Mouse (Mus musculus) C2C12 (cell line): ENCODE results near the gene Tfpt. TPM values are rescaled to one million over a fixed set of nuclear protein-coding genes. Genes with fewer than 3 reads are reported as not detected.

Experiments used
- H3K27me3 ChIP-seq: one replicate; pipeline ENCODE4 v1.6.1; 2011; ENCODE audit not compliant: control insufficient read depth, insufficient read depth, insufficient read length
- H3K36me3 ChIP-seq: one replicate; pipeline ENCODE4 v1.6.1; 2011; ENCODE audit not compliant: control insufficient read depth, insufficient read depth
- H3K4me3 ChIP-seq: one replicate; pipeline ENCODE4 v1.5.1; 2011; ENCODE audit warnings: mild to moderate bottlenecking, control low read depth; ENCODE audit not compliant: poor library complexity, insufficient read depth, severe bottlenecking
- H3K79me2 ChIP-seq: one replicate; pipeline ENCODE4 v1.6.1; 2011; ENCODE audit not compliant: control insufficient read depth, insufficient read depth
- H3K79me3 ChIP-seq: one replicate; pipeline ENCODE4 v1.6.1; 2011; ENCODE audit warnings: low read depth, control low read depth
- H3ac ChIP-seq: one replicate; pipeline ENCODE3; 2011; ENCODE audit warnings: low read depth; ENCODE audit not compliant: control insufficient read depth, insufficient read length
- CEBPB ChIP-seq: IDR thresholded peaks from one replicate; pipeline ENCODE4 v1.6.1; 2011; ENCODE audit warnings: low read depth, mild to moderate bottlenecking, control low read depth, moderate library complexity
- CTCF ChIP-seq: IDR thresholded peaks from one replicate; pipeline ENCODE4 v1.5.1; 2011; ENCODE audit not compliant: control insufficient read depth, insufficient read depth, insufficient read length
- FOSL1 ChIP-seq: IDR thresholded peaks from one replicate; pipeline ENCODE4 v1.8.0; 2011; ENCODE audit warnings: mild to moderate bottlenecking, low read length; ENCODE audit not compliant: poor library complexity, insufficient read depth, severe bottlenecking
- MAX ChIP-seq: IDR thresholded peaks from one replicate; pipeline ENCODE4 v1.6.1; 2011; ENCODE audit warnings: mild to moderate bottlenecking, control low read depth
- MYOD1 ChIP-seq: IDR thresholded peaks from one replicate; pipeline ENCODE4 v1.6.1; 2011; ENCODE audit warnings: low read depth; ENCODE audit not compliant: control insufficient read depth, insufficient read length
- MYOG ChIP-seq: IDR thresholded peaks from one replicate; pipeline ENCODE4 v1.6.1; 2011; ENCODE audit not compliant: control insufficient read depth, insufficient read length; ENCODE audit errors: extremely low read depth
- USF1 ChIP-seq: IDR thresholded peaks from one replicate; pipeline ENCODE4 v1.6.1; 2011; ENCODE audit warnings: low read depth, mild to moderate bottlenecking, control low read depth, moderate library complexity
- polyA plus RNA-seq: library from polyadenylated mRNA; unstranded; fragments of >200 nt; fragmentation: generic; extraction: Trizol; gene quantifications from one replicate; pipeline ENCODE4 v1.2.1, GENCODE M21; 2012; ENCODE audit warnings: missing spikeins

The Tfpt gene
- polyA plus RNA-seq, 1 experiment, result 24.6 TPM

DNA sequence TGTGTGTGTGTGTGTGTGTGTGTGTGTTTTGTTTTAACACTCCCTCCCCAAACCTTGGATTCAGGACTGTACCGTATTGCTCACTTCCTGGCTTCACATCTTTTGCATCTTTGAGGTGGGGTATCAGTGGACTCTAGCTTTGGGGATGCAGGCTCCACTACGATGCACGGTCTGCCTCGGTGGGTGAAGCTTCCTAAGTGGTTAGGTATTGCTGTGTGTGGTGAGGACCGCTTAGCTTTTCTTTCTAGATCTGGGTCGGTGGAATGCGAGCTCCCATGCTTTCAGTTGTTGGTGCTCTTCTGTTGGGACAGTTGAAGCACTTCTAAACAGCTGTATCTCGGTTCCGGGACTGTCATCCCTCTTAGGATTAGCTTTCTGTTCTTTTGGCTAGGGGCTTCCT is 16.5 kb upstream of the Tfpt start:
- Histone ChIP-seq H3K4me3 (peak overlapping the region; percentile 57), H3K36me3 (peaks cover 8% of the 10 kb centered on the region), H3K27me3 (no peaks in the 10 kb centered on the region), H3K79me2 (peaks cover 56% of the 10 kb centered on the region), H3ac (peak overlapping the region; percentile 100), H3K79me3 (peaks cover 47% of the 10 kb centered on the region)
- TF ChIP-seq FOSL1, result no peak
- TF ChIP-seq MYOD1, result no peak
- no peak for TF ChIP-seq CEBPB
- TF ChIP-seq MAX, result no peak
- TF ChIP-seq MYOG, result no peak
- TF ChIP-seq CTCF, result no peak
- TF ChIP-seq USF1, result no peak

- peaks cover 44% of the 10 kb centered on the region for H3K79me3 ChIP-seq
- H3ac ChIP-seq, result peak overlapping the region; percentile 100
- TF ChIP-seq MYOD1 (no peak), FOSL1 (no peak), MYOG (no peak)
- H3K4me3 ChIP-seq, result peak overlapping the region; percentile 57
- no peaks in the 10 kb centered on the region for H3K27me3 ChIP-seq
- peaks cover 9% of the 10 kb centered on the region for H3K36me3 ChIP-seq
- peaks cover 54% of the 10 kb centered on the region for H3K79me2 ChIP-seq
These were observed 15.8 kb upstream of the Tfpt start for GRCm38 (mm10) chr7:3645488-3646025.

GRCm38 (mm10) chr7:3644672-3645487 is 15.2 kb upstream of the Tfpt start, which contains the start of gene Cnot3:
TSS of gene Cnot3 (plus strand) at chr7:3645268.
- Histone ChIP-seq H3K36me3 (peaks cover 12% of the 10 kb centered on the region), H3ac (peak within 1 kb of the TSS; percentile 100), H3K27me3 (no peaks in the 10 kb centered on the region), H3K79me3 (peaks cover 41% of the 10 kb centered on the region), H3K79me2 (peaks cover 47% of the 10 kb centered on the region), H3K4me3 (peak within 1 kb of the TSS; percentile 57)
- TF ChIP-seq USF1, result no peak
- TF ChIP-seq FOSL1, result no peak
- no peak for TF ChIP-seq CEBPB
- TF ChIP-seq MYOD1, result no peak
- TF ChIP-seq MAX, result no peak
- no peak for TF ChIP-seq MYOG
- TF ChIP-seq CTCF, result no peak

DNA sequence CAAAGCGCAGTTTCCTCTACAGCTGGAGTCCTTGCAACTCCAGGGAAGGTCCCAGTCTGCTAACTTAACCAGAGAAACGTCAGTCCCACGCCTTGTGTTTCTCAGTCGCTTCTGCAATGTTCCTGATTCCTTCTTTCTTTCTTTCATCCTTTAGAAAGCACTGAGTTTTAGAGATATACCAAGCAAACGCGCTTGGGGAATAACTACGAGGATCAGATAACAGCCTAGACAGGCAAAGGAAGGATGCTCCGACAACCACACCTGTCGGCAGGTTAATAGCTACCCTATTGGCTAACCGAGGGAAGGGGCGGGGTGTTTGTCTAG is 14.6 kb upstream of the Tfpt start:
- Histone ChIP-seq H3K4me3 (peak overlapping the region; percentile 7), H3K79me3 (peaks cover 38% of the 10 kb centered on the region), H3ac (peak overlapping the region; percentile 64), H3K36me3 (peaks cover 14% of the 10 kb centered on the region), H3K79me2 (peaks cover 41% of the 10 kb centered on the region), H3K27me3 (no peaks in the 10 kb centered on the region)
- no peak for TF ChIP-seq FOSL1
- TF ChIP-seq USF1, result no peak
- TF ChIP-seq CTCF, result no peak
- no peak for TF ChIP-seq MYOD1
- no peak for TF ChIP-seq MAX
- TF ChIP-seq MYOG, result no peak
- TF ChIP-seq CEBPB, result no peak

GRCm38 (mm10) chr7:3643843-3644242 is 14.1 kb upstream of the Tfpt start:
- TF ChIP-seq MYOD1 (no peak), CEBPB (no peak), FOSL1 (no peak), MAX (no peak), MYOG (no peak), CTCF (no peak), USF1 (no peak)
- Histone ChIP-seq H3K79me2 (peaks cover 36% of the 10 kb centered on the region), H3K79me3 (peaks cover 33% of the 10 kb centered on the region), H3K36me3 (peaks cover 14% of the 10 kb centered on the region), H3K27me3 (no peaks in the 10 kb centered on the region), H3K4me3 (no peak overlapping the region), H3ac (peak overlapping the region; percentile 19)

- Histone ChIP-seq H3K79me2 (peaks cover 32% of the 10 kb centered on the region), H3K27me3 (no peaks in the 10 kb centered on the region), H3K36me3 (peaks cover 16% of the 10 kb centered on the region), H3K4me3 (no peak overlapping the region), H3ac (no peak overlapping the region), H3K79me3 (peaks cover 29% of the 10 kb centered on the region)
- TF ChIP-seq USF1 (no peak), CEBPB (no peak), MYOD1 (no peak), MYOG (no peak)
These were observed 13.7 kb upstream of the Tfpt start for GRCm38 (mm10) chr7:3643412-3643811.
